Mouse (Mus musculus) lung, embryonic 16.5 days (tissue): Measurements from ENCODE around the gene Fbxo47. TPM values are rescaled to one million over a fixed set of nuclear protein-coding genes. Genes with fewer than 3 reads are reported as not detected.

Source experiments
- ATAC-seq: fragments of 200-750 bp; cut with Nextera tagmentation; 2 replicates; pipeline ENCODE4 v1.8.0; 2017; ENCODE audit warnings: low read depth, mild to moderate bottlenecking, moderate library complexity
- H3K27ac ChIP-seq: fragments of 300-500 bp; sonication (generic); 2 replicates; pipeline ENCODE4 v1.5.1; 2014; ENCODE audit warnings: mild to moderate bottlenecking, control low read depth, low read length
- H3K27me3 ChIP-seq: fragments of 300-500 bp; sonication (generic); 2 replicates; pipeline ENCODE4 v1.6.1; 2014; ENCODE audit warnings: low read depth, low read length, mixed read lengths; ENCODE audit not compliant: control insufficient read depth, insufficient read depth
- H3K36me3 ChIP-seq: fragments of 300-500 bp; sonication (generic); 2 replicates; pipeline ENCODE4 v1.6.1; 2014; ENCODE audit warnings: low read length; ENCODE audit not compliant: control insufficient read depth, insufficient read depth
- H3K4me1 ChIP-seq: fragments of 300-500 bp; sonication (generic); replicated peaks from 2 replicates; pipeline ENCODE4 v1.6.1; 2014; ENCODE audit warnings: low read length, mixed read lengths; ENCODE audit not compliant: control insufficient read depth, insufficient read depth
- H3K4me2 ChIP-seq: fragments of 300-500 bp; sonication (generic); 2 replicates; pipeline ENCODE4 v1.6.1; 2014; ENCODE audit warnings: low read depth, low read length, control low read depth
- H3K4me3 ChIP-seq: fragments of 300-500 bp; sonication (generic); 2 replicates; pipeline ENCODE4 v1.5.1; 2014; ENCODE audit warnings: mild to moderate bottlenecking, low read length, control low read depth
- H3K9ac ChIP-seq: fragments of 300-500 bp; sonication (generic); 2 replicates; pipeline ENCODE4 v1.6.1; 2014; ENCODE audit warnings: low read length, control low read depth
- H3K9me3 ChIP-seq: fragments of 300-500 bp; sonication (generic); 2 replicates; pipeline ENCODE4 v1.6.1; 2016; ENCODE audit warnings: low read length; ENCODE audit not compliant: control insufficient read depth
- WGBS: fragments of 180-500 bp; shearing (Covaris S2); extraction: QIAGEN DNeasy Blood & Tissue Kit; methylation state at CpG from one replicate; pipeline ENCODE4 v1.1.7; 2014; 5-methylcytosine and 5-hydroxymethylcytosine counted together
- polyA plus RNA-seq: library from polyadenylated mRNA; unstranded; fragments of >200 nt; fragmentation: Nextera tagmentation; extraction: Ambion mirVana; gene quantifications from 2 replicates; pipeline ENCODE4 v1.2.1, GENCODE M21; 2015

Gene Fbxo47
- polyA plus RNA-seq, 1 experiment from 2014 or later, result 0.36 TPM

DNA sequence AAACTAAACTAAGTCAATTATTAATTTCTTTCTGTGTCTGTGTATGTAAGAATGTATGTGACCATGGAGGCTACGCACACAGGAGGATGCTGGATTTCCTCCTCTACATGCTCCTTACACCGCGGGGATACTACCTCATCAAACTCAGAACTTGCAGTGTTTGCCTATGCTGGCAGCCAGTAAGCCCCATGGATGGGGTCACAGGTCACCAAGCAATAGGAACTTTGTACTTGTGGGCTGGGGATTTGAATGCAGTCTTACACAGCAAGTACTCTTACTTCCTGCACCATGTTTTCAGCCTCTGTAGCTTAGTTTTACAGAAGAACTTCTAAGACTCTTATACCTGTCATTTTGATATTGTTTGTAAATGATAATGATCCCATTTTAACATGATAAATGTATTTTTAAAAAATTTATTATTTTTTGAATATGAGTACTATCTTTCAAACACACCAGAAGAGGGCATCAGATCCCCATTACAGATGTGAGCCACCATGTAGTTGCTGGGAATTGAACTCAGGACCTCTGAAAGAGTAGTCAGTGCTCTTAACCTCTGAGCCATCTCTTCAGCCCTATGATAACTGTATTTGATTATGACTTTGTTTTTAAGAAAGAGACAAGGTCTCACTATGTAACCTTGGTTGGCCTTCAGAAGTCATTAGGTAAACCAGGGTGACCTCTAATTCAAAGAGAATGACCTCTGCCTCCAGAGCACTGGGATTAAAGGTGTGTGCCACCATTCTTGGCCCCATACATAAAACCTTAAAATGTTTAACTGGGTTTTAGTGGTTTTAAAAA lies 17.7 kb downstream of the Fbxo47 start:
- WGBS, result 85% methylated on average over 3 of the region's 3 CpGs
- Histone ChIP-seq H3K9me3 (no peaks in the 10 kb centered on the region), H3K4me1 (no peaks in the 10 kb centered on the region), H3K36me3 (no peaks in the 10 kb centered on the region), H3K4me2 (no peak overlapping the region), H3K4me3 (no peak overlapping the region), H3K9ac (no peak overlapping the region), H3K27me3 (no peaks in the 10 kb centered on the region), H3K27ac (no peak overlapping the region)
- ATAC-seq, result no peak

DNA sequence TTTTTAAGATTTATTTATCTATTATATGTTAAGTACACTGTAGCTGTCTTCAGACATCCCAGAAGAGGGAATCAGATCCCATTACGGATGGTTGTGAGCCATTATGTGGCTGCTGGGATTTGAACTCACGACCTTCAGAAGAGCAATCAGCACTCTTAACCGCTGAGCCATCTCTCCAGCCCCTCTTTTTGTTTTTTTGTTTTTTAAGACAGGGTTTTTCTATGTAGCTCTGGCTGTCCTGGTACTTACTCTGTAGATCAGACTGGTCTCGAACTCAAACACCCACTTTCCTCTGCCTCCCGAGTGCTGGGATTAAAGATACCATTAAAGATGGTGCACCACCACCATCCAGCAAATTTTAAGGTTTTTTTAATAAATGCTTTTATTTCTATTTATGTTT lies 18.5 kb downstream of the Fbxo47 start:
- H3K9me3 ChIP-seq, result no peaks in the 10 kb centered on the region
- no peak for ATAC-seq
- H3K4me1 ChIP-seq, result no peaks in the 10 kb centered on the region
- H3K27me3 ChIP-seq, result no peaks in the 10 kb centered on the region
- no peaks in the 10 kb centered on the region for H3K36me3 ChIP-seq
- no peak overlapping the region for H3K4me3 ChIP-seq
- H3K9ac ChIP-seq, result no peak overlapping the region
- no peak overlapping the region for H3K27ac ChIP-seq
- 85% methylated on average over 5 of the region's 5 CpGs for WGBS
- no peak overlapping the region for H3K4me2 ChIP-seq

GRCm38 (mm10) chr11:97862148-97862547 lies 21.8 kb downstream of the Fbxo47 start:
- ATAC-seq, result no peak
- no peaks in the 10 kb centered on the region for H3K27me3 ChIP-seq
- H3K4me1 ChIP-seq, result no peaks in the 10 kb centered on the region
- no peak overlapping the region for H3K4me3 ChIP-seq
- H3K36me3 ChIP-seq, result no peaks in the 10 kb centered on the region
- WGBS, result 52% methylated on average over 2 of the region's 2 CpGs
- H3K27ac ChIP-seq, result no peak overlapping the region
- H3K9ac ChIP-seq, result no peak overlapping the region
- no peaks in the 10 kb centered on the region for H3K9me3 ChIP-seq
- H3K4me2 ChIP-seq, result no peak overlapping the region

DNA sequence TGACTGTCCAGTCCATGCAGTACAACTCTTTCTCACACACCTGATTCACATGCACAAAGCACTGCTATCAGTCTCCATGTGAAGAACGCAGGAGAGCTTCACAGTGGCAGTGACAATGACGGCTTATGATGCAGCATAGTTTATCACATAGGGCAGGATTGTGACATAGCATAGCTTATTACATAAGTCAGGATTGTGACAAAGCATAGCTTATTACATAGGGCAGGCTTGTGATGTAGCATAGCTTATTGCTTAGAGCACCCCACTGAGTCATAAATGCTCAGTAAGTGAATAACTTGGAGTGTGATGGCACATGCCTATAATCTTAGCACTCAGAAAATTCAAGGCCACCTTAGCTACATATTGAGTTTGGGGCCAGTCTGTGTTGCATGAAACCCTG lies 28.5 kb downstream of the Fbxo47 start:
- Histone ChIP-seq H3K27ac (no peak overlapping the region), H3K9me3 (no peaks in the 10 kb centered on the region), H3K4me1 (no peaks in the 10 kb centered on the region), H3K4me3 (no peak overlapping the region), H3K9ac (no peak overlapping the region), H3K36me3 (no peaks in the 10 kb centered on the region), H3K27me3 (no peaks in the 10 kb centered on the region), H3K4me2 (no peak overlapping the region)
- ATAC-seq, result no peak
- WGBS, result 85% methylated on average over 2 of the region's 2 CpGs

DNA sequence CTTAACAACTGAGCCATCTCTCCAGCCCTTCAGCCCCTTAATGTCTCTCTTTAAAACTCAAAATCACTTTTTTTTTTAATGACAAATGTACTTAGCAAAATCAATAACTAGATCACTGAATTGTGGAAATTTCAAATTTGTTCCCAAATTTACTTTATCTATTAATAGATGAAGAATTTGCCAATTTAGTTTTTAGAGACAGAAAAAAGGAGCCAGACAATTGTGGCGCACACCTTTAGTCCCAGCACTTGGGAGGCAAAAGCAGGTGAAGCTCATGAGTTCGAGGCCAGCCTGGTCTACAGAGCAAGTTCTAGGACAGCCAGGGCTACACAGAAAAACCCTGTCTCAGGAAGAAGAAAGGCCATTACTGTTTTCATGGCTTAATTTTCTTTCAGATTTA lies 32.4 kb downstream of the Fbxo47 start:
- H3K27me3 ChIP-seq, result no peaks in the 10 kb centered on the region
- no peaks in the 10 kb centered on the region for H3K36me3 ChIP-seq
- no peak overlapping the region for H3K4me3 ChIP-seq
- no peaks in the 10 kb centered on the region for H3K4me1 ChIP-seq
- ATAC-seq, result no peak
- no peaks in the 10 kb centered on the region for H3K9me3 ChIP-seq
- H3K9ac ChIP-seq, result no peak overlapping the region
- no peak overlapping the region for H3K4me2 ChIP-seq
- 84% methylated on average over 2 of the region's 2 CpGs for WGBS
- H3K27ac ChIP-seq, result no peak overlapping the region

- 30% methylated on average over 6 of the region's 6 CpGs for WGBS
- Histone ChIP-seq H3K4me3 (no peak overlapping the region), H3K36me3 (no peaks in the 10 kb centered on the region), H3K27ac (no peak overlapping the region; the same call in 1 of the 2 replicates), H3K27me3 (no peaks in the 10 kb centered on the region), H3K4me1 (no peaks in the 10 kb centered on the region), H3K9me3 (no peaks in the 10 kb centered on the region), H3K9ac (no peak overlapping the region), H3K4me2 (no peak overlapping the region)
- ATAC-seq, result 0 out of 2 replicates have a peak, but pooled peaks have one; percentile 7
Observed at GRCm38 (mm10) chr11:97850367-97850766, 33.6 kb downstream of the Fbxo47 start.

DNA sequence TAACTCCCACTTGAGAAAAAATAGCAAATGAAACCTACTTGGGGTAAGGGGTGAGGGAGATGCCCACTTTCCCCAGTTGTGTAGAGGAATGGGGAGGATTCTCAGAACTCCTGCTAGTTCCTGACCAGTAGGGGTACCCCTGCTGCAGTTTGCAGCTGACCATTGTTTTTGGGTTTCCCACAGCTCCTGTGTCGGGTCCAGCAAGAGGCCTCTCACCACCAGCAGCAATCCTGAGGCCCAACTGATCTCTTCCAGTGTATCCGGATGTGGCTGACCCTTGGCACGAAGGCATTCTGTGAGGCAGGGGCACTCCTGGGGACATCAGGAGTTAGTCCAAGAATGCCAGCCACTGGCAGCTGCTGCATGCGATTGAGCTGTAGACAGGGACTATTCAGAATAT lies 42.0 kb downstream of the Fbxo47 start:
- ATAC-seq, result no peak
- H3K4me2 ChIP-seq, result no peak overlapping the region
- no peaks in the 10 kb centered on the region for H3K9me3 ChIP-seq
- no peak overlapping the region for H3K27ac ChIP-seq
- H3K4me1 ChIP-seq, result peaks cover 13% of the 10 kb centered on the region
- 50% methylated on average over 4 of the region's 4 CpGs for WGBS
- H3K27me3 ChIP-seq, result no peaks in the 10 kb centered on the region
- H3K9ac ChIP-seq, result no peak overlapping the region
- peaks cover 6% of the 10 kb centered on the region for H3K36me3 ChIP-seq
- no peak overlapping the region for H3K4me3 ChIP-seq

DNA sequence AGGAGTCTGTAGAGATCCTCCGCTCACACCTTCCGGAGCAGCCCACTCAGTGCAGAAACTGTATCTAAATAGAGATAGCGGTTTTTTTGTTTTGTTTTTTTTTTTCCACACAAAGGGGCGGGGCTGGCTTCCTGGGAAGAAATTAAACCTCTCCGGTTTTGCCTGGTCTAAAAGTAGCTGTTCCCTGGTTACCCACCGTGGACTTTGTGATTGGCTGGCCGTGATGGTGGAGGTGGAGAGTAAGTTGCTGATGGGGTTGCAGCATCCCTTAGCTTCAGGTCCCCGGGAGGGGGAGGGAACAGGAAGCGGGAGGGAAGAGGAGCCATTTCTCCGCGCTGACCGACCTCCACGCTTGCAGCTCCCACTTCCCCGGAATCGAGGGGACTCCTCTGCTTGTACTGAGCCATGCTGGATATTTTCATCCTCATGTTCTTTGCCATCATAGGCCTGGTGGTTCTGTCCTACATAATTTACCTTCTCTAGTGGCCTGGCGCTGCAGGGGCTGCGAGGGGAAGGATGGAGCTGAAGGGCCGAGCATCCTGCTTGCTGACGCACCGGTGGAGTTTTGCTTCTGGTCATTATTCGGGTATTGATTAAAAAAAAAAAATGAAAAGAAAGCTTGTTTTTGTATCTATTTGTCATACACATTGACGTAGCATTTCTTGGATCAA lies 42.8 kb downstream of the Fbxo47 start:
- H3K9ac ChIP-seq, result peak overlapping the region; percentile 64
- peak overlapping the region; percentile 52 for H3K4me3 ChIP-seq
- peak overlapping the region; percentile 78 for H3K27ac ChIP-seq
- no peaks in the 10 kb centered on the region for H3K27me3 ChIP-seq
- peak overlapping the region; percentile 70 for H3K4me2 ChIP-seq
- ATAC-seq, result peak; percentile 78
- peaks cover 13% of the 10 kb centered on the region for H3K4me1 ChIP-seq
- peaks cover 6% of the 10 kb centered on the region for H3K36me3 ChIP-seq
- WGBS, result 3% methylated on average over 22 of the region's 22 CpGs
- no peaks in the 10 kb centered on the region for H3K9me3 ChIP-seq

GRCm38 (mm10) chr11:97840539-97840954 lies 43.4 kb downstream of the Fbxo47 start, which contains the start of gene B230217C12Rik:
B230217C12Rik (plus strand) TSS chr11:97840780.
- no peaks in the 10 kb centered on the region for H3K9me3 ChIP-seq
- H3K4me1 ChIP-seq, result peaks cover 13% of the 10 kb centered on the region
- peak within 1 kb of the TSS; percentile 70 for H3K4me2 ChIP-seq
- H3K27ac ChIP-seq, result peak within 1 kb of the TSS; percentile 78
- H3K36me3 ChIP-seq, result peaks cover 9% of the 10 kb centered on the region
- peak within 1 kb of the TSS; percentile 52 for H3K4me3 ChIP-seq
- ATAC-seq, result peak; percentile 55
- peak within 1 kb of the TSS; percentile 64 for H3K9ac ChIP-seq
- WGBS, result under 1% methylated on average over 6 of the region's 6 CpGs
- no peaks in the 10 kb centered on the region for H3K27me3 ChIP-seq
